Mouse (Mus musculus): ENCODE measurements around the gene Fyb. TPM values are rescaled to one million over a fixed set of nuclear protein-coding genes. Genes with fewer than 3 reads are reported as not detected.

The Fyb gene
- polyA plus RNA-seq, 1 experiment from 2014 or later = 2.9 TPM

- Histone ChIP-seq H3K27ac (ENCODE audit: low read depth, low read length) (no peak overlapping the region), H3K27me3 (ENCODE audit: control insufficient read depth, insufficient read depth, low read length) (no peaks in the 10 kb centered on the region), H3K4me2 (ENCODE audit: low read depth, low read length, severe bottlenecking) (no peak overlapping the region), H3K36me3 (ENCODE audit: control insufficient read depth, insufficient read depth, low read length) (no peaks in the 10 kb centered on the region), H3K4me1 (replicated peaks; ENCODE audit: control insufficient read depth, insufficient read depth, low read length) (no peaks in the 10 kb centered on the region), H3K9me3 (ENCODE audit: control insufficient read depth, low read length) (no peaks in the 10 kb centered on the region), H3K4me3 (ENCODE audit: low read depth, low read length) (no peak overlapping the region), H3K9ac (ENCODE audit: low read length) (no peak overlapping the region)
- 87% methylated on average over 7 of the region's 7 CpGs for WGBS
- DNase-seq (ENCODE audit: low spot score) = no peak
- ATAC-seq (replicated peaks; ENCODE audit: low FRiP score) = no peak
Measured at GRCm38 (mm10) chr15:6710341-6710740, 187.7 kb downstream of the Fyb start.

GRCm38 (mm10) chr15:6711226-6711625 is 188.6 kb downstream of the Fyb start:
- ATAC-seq (replicated peaks; ENCODE audit: low FRiP score) (no peak), DNase-seq (ENCODE audit: low spot score) (no peak)
- 85% methylated on average over 7 of the region's 7 CpGs for WGBS
- Histone ChIP-seq H3K4me1 (replicated peaks; ENCODE audit: control insufficient read depth, insufficient read depth, low read length) (no peaks in the 10 kb centered on the region), H3K9me3 (ENCODE audit: control insufficient read depth, low read length) (no peaks in the 10 kb centered on the region), H3K4me2 (ENCODE audit: low read depth, low read length, severe bottlenecking) (no peak overlapping the region), H3K9ac (ENCODE audit: low read length) (no peak overlapping the region), H3K27ac (ENCODE audit: low read depth, low read length) (no peak overlapping the region), H3K27me3 (ENCODE audit: control insufficient read depth, insufficient read depth, low read length) (no peaks in the 10 kb centered on the region), H3K4me3 (ENCODE audit: low read depth, low read length) (no peak overlapping the region), H3K36me3 (ENCODE audit: control insufficient read depth, insufficient read depth, low read length) (no peaks in the 10 kb centered on the region)

Other genes starting within 250 kb of the Fyb start
- 53.9 and 55.6 TPM in 2 replicates for gene Dab2, start 223.1 kb upstream of the Fyb start, polyA plus RNA-seq (2014; fragmentation: Nextera tagmentation; extraction: Ambion mirVana)
- not detected in 2 replicates for gene C9, start 77.5 kb upstream of the Fyb start, polyA plus RNA-seq (2014; fragmentation: Nextera tagmentation; extraction: Ambion mirVana)
- gene Rictor, start 185.5 kb downstream of the Fyb start, polyA plus RNA-seq (2014; fragmentation: Nextera tagmentation; extraction: Ambion mirVana) = 44.8 and 46.8 TPM in 2 replicates